Mouse (Mus musculus): ENCODE measurements around the gene Thsd4. TPM values are rescaled to one million over a fixed set of nuclear protein-coding genes. Genes with fewer than 3 reads are reported as not detected.
A peak's percentile ranks its signal among the peaks of the same experiment; 100 is the strongest.
"Not testable (repeated sequence)": the region's sequence is repeated elsewhere in the genome, so short reads cannot be mapped to it uniquely, and the experiment has no call there.

Gene Thsd4
- total RNA-seq, 1 experiment = 1.6 TPM

DNA sequence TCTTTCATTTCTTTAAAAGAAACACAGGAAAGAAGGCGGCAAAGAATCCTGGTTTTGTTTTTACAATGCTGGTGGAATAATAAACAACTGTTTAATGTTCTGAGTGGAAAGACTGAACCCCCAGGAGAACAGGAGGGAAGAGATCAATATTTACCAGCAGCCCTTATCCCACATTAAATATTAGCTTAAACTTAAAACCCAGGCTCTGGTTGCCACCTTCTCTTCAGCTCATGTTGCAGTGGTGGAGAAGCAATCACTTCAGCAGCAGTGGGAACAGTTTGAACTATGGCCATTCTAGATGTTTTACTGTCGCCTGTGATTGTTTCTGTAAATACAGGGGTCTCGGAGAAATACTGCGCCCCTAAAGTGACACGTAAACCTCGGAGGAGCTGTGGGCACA, 341.7 kb downstream of the Thsd4 start:
- in situ Hi-C loops (cut with MboI; ENCODE audit: low sequenced_read_pairs in 2 of 2, unreplicated experiment in 2 of 2) = no loop called here
- TF ChIP-seq ZC3H11A (IDR thresholded peaks at IDR 0.05; ENCODE audit: borderline replicate concordance, low read depth, low read length) = no peak
- no peak for TF ChIP-seq CHD2 (IDR thresholded peaks at IDR 0.05; ENCODE audit: low read depth, low read length)
- TF ChIP-seq ZNF384 (IDR thresholded peaks at IDR 0.05; ENCODE audit: low read depth, low read length) = no peak
- no peak overlapping the region for H3K27ac ChIP-seq (ENCODE audit: insufficient read depth, low read depth, low read length, poor library complexity, severe bottlenecking)
- no peaks in the 10 kb centered on the region for H3K4me1 ChIP-seq (ENCODE audit: control insufficient read depth in 2 of 2, insufficient read depth in 2 of 2, low read length in 2 of 2, poor library complexity in 1 of 2)
- no peak for DNase-seq (ENCODE audit: low read depth, low spot score)
- H3K9me3 ChIP-seq (ENCODE audit: control insufficient read depth, insufficient read depth, low read depth, low read length) = no peaks in the 10 kb centered on the region
- no peak overlapping the region for H3K9ac ChIP-seq (ENCODE audit: insufficient read depth, low read depth, low read length, poor library complexity, severe bottlenecking)
- no peak overlapping the region for H3K4me3 ChIP-seq (ENCODE audit: insufficient read depth in 1 of 2, low read depth in 1 of 2, low read length in 2 of 2, poor library complexity in 1 of 2, severe bottlenecking in 1 of 2)
- H3K36me3 ChIP-seq (ENCODE audit: control insufficient read depth, insufficient read depth, low read length, poor library complexity, severe bottlenecking) = no peaks in the 10 kb centered on the region

DNA sequence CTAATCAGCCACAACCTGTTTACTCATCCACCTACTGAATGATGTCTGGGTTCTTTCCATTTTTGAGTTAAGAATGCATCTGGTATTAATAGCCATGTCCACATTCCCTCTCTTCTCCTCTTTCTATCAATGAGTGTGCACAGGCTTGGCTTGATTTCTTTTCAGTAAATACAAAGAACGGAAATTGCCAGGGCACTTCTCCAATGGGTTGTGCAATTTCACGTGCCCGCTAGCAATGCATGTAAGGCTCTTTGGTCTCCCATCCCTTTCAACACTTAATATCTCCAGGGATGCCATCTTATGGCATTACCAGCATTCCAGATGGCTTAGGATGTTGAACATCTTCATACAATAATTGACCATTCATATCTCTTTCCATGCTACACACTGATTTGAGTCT, 345.5 kb downstream of the Thsd4 start:
- H3K27ac ChIP-seq (ENCODE audit: insufficient read depth, low read depth, low read length, poor library complexity, severe bottlenecking) = no peak overlapping the region
- no peak overlapping the region for H3K4me3 ChIP-seq (ENCODE audit: insufficient read depth in 1 of 2, low read depth in 1 of 2, low read length in 2 of 2, poor library complexity in 1 of 2, severe bottlenecking in 1 of 2)
- no peak overlapping the region for H3K9ac ChIP-seq (ENCODE audit: insufficient read depth, low read depth, low read length, poor library complexity, severe bottlenecking)
- no peaks in the 10 kb centered on the region for H3K36me3 ChIP-seq (ENCODE audit: control insufficient read depth, insufficient read depth, low read length, poor library complexity, severe bottlenecking)
- DNase-seq (ENCODE audit: low read depth, low spot score) = no peak
- TF ChIP-seq HCFC1 (IDR thresholded peaks at IDR 0.05; ENCODE audit: borderline replicate concordance, insufficient read depth, low read length) = no peak
- no peak for TF ChIP-seq ZC3H11A (IDR thresholded peaks at IDR 0.05; ENCODE audit: borderline replicate concordance, low read depth, low read length)
- no peak for TF ChIP-seq MAFK (IDR thresholded peaks at IDR 0.05; ENCODE audit: insufficient read depth, low read depth, low read length)
- TF ChIP-seq CHD2 (IDR thresholded peaks at IDR 0.05; ENCODE audit: low read depth, low read length) = no peak
- no peak for TF ChIP-seq ZNF384 (IDR thresholded peaks at IDR 0.05; ENCODE audit: low read depth, low read length)
- no peaks in the 10 kb centered on the region for H3K9me3 ChIP-seq (ENCODE audit: control insufficient read depth, insufficient read depth, low read depth, low read length)
- in situ Hi-C loops (cut with MboI; ENCODE audit: low sequenced_read_pairs in 2 of 2, unreplicated experiment in 2 of 2) = no loop called here
- H3K4me1 ChIP-seq (ENCODE audit: control insufficient read depth in 2 of 2, insufficient read depth in 2 of 2, low read length in 2 of 2, poor library complexity in 1 of 2) = no peaks in the 10 kb centered on the region

GRCm38 (mm10) chr9:60172459-60173060, 349.3 kb downstream of the Thsd4 start:
- in situ Hi-C loops (cut with MboI; ENCODE audit: low sequenced_read_pairs in 2 of 2, unreplicated experiment in 2 of 2); H3K4me3 ChIP-seq (ENCODE audit: insufficient read depth in 1 of 2, low read depth in 1 of 2, low read length in 2 of 2, poor library complexity in 1 of 2, severe bottlenecking in 1 of 2); H3K9me3 ChIP-seq (ENCODE audit: control insufficient read depth, insufficient read depth, low read depth, low read length); H3K9ac ChIP-seq (ENCODE audit: insufficient read depth, low read depth, low read length, poor library complexity, severe bottlenecking); DNase-seq (ENCODE audit: low read depth, low spot score); H3K36me3 ChIP-seq (ENCODE audit: control insufficient read depth, insufficient read depth, low read length, poor library complexity, severe bottlenecking); H3K27ac ChIP-seq (ENCODE audit: insufficient read depth, low read depth, low read length, poor library complexity, severe bottlenecking); H3K4me1 ChIP-seq (ENCODE audit: control insufficient read depth in 2 of 2, insufficient read depth in 2 of 2, low read length in 2 of 2, poor library complexity in 1 of 2): not testable (repeated sequence)

DNA sequence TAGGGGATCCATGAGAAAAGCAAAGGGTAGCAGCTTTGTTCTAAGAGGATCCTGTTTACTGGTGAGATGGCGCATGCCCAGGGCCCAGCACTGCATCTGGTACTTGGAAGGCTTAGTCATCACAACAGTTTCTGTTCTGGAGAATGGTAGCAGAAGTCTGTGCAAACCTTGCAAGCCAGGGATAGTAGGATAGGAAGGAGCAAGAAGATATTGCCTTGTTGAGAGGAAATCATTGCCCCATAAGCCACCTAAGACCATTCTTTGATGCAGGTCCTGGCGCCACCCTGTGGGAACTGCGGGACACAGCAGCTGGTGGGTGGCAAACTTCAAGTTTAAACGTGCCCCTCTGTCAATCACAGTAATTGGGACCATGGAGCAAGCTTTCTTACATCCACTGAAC, 354.9 kb downstream of the Thsd4 start:
- Histone ChIP-seq H3K4me1 (ENCODE audit: control insufficient read depth in 2 of 2, insufficient read depth in 2 of 2, low read length in 2 of 2, poor library complexity in 1 of 2) (no peaks in the 10 kb centered on the region), H3K27ac (ENCODE audit: insufficient read depth, low read depth, low read length, poor library complexity, severe bottlenecking) (no peak overlapping the region), H3K9me3 (ENCODE audit: control insufficient read depth, insufficient read depth, low read depth, low read length) (no peaks in the 10 kb centered on the region), H3K9ac (ENCODE audit: insufficient read depth, low read depth, low read length, poor library complexity, severe bottlenecking) (no peak overlapping the region), H3K36me3 (ENCODE audit: control insufficient read depth, insufficient read depth, low read length, poor library complexity, severe bottlenecking) (no peaks in the 10 kb centered on the region), H3K4me3 (ENCODE audit: insufficient read depth in 1 of 2, low read depth in 1 of 2, low read length in 2 of 2, poor library complexity in 1 of 2, severe bottlenecking in 1 of 2) (no peak overlapping the region)
- TF ChIP-seq ZC3H11A (IDR thresholded peaks at IDR 0.05; ENCODE audit: borderline replicate concordance, low read depth, low read length) = no peak
- no peak for TF ChIP-seq CHD2 (IDR thresholded peaks at IDR 0.05; ENCODE audit: low read depth, low read length)
- TF ChIP-seq HCFC1 (IDR thresholded peaks at IDR 0.05; ENCODE audit: borderline replicate concordance, insufficient read depth, low read length) = no peak
- no peak for TF ChIP-seq MAFK (IDR thresholded peaks at IDR 0.05; ENCODE audit: insufficient read depth, low read depth, low read length)
- TF ChIP-seq ZNF384 (IDR thresholded peaks at IDR 0.05; ENCODE audit: low read depth, low read length) = no peak
- in situ Hi-C loops (cut with MboI; ENCODE audit: low sequenced_read_pairs in 2 of 2, unreplicated experiment in 2 of 2) = no loop called here
- peak; percentile 25 for DNase-seq (ENCODE audit: low read depth, low spot score)

- no peak overlapping the region for H3K4me3 ChIP-seq (ENCODE audit: insufficient read depth in 1 of 2, low read depth in 1 of 2, low read length in 2 of 2, poor library complexity in 1 of 2, severe bottlenecking in 1 of 2)
- no peak overlapping the region for H3K27ac ChIP-seq (ENCODE audit: insufficient read depth, low read depth, low read length, poor library complexity, severe bottlenecking)
- TF ChIP-seq ZNF384 (IDR thresholded peaks at IDR 0.05; ENCODE audit: low read depth, low read length) (no peak), CHD2 (IDR thresholded peaks at IDR 0.05; ENCODE audit: low read depth, low read length) (no peak)
- in situ Hi-C loops (cut with MboI; ENCODE audit: low sequenced_read_pairs in 2 of 2, unreplicated experiment in 2 of 2) = no loop called here
- no peaks in the 10 kb centered on the region for H3K4me1 ChIP-seq (ENCODE audit: control insufficient read depth in 2 of 2, insufficient read depth in 2 of 2, low read length in 2 of 2, poor library complexity in 1 of 2)
- H3K9me3 ChIP-seq (ENCODE audit: control insufficient read depth, insufficient read depth, low read depth, low read length) = no peaks in the 10 kb centered on the region
- no peak overlapping the region for H3K9ac ChIP-seq (ENCODE audit: insufficient read depth, low read depth, low read length, poor library complexity, severe bottlenecking)
- H3K36me3 ChIP-seq (ENCODE audit: control insufficient read depth, insufficient read depth, low read length, poor library complexity, severe bottlenecking) = no peaks in the 10 kb centered on the region
- DNase-seq (ENCODE audit: low read depth, low spot score) = no peak
Measured at GRCm38 (mm10) chr9:60160855-60161254, 361.0 kb downstream of the Thsd4 start.
